Mouse (Mus musculus): Measurements from ENCODE around the gene Dnaja1. TPM values are rescaled to one million over a fixed set of nuclear protein-coding genes. Genes with fewer than 3 reads are reported as not detected.

The Dnaja1 gene
- 469 and 481 TPM in 2 replicates for polyA plus RNA-seq (2015; fragmentation: Nextera tagmentation; extraction: Ambion mirVana)

DNA sequence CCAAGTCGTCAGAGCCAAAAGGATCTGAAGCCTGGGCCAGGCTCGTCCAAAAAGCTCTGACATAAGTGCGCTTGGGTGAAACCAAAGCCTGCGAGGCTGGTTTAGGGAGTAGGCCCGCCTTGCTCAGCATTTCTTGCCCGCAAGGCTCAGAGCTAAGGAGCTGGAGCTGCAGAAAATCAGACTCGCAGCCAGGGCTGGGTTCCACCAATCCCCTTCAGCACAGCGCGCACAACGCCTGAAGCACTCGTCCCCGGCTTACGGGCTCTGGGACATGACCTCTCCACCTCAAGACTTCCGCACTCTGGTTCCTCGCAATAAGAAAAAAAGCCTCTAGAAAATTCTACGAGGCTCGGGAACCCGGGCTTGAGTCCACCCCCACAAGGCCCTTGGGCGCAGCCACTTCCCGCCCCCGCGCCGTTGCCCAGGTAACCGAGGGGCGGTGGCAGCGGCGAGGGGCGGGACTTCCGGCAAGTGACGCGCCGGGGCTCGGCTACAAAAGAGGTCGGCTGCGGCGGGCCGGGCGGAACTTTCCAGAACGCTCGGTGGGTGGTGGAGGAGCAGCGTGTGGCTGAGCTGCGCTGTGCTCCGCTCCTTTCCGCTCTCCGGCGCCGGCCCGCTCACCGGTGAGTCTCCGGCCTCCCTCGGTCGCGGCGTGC lies at the start of gene Dnaja1:
TSS of gene Dnaja1 (plus strand) at position 140 of the 656 bp plus-strand sequence.
- Histone ChIP-seq H3K27ac (ENCODE audit: low read length) (peak within 1 kb of the TSS; percentile 99), H3K4me2 (replicated peaks; ENCODE audit: low read depth, low read length) (peak within 1 kb of the TSS; percentile 79), H3K36me3 (ENCODE audit: insufficient read depth, low read length) (peaks cover 14% of the 10 kb centered on the region), H3K4me1 (ENCODE audit: insufficient read depth, low read length) (peaks cover 29% of the 10 kb centered on the region), H3K27me3 (ENCODE audit: insufficient read depth, low read length) (no peaks in the 10 kb centered on the region), H3K4me3 (ENCODE audit: low read length) (peak within 1 kb of the TSS; percentile 83), H3K9ac (replicated peaks; ENCODE audit: low read length) (peak within 1 kb of the TSS; percentile 92), H3K9me3 (ENCODE audit: low read length) (no peaks in the 10 kb centered on the region)
- 0% methylated on average over 47 of the region's 54 CpGs for WGBS
- peak; percentile 95 for ATAC-seq (ENCODE audit: low FRiP score, low TSS enrichment)

DNA sequence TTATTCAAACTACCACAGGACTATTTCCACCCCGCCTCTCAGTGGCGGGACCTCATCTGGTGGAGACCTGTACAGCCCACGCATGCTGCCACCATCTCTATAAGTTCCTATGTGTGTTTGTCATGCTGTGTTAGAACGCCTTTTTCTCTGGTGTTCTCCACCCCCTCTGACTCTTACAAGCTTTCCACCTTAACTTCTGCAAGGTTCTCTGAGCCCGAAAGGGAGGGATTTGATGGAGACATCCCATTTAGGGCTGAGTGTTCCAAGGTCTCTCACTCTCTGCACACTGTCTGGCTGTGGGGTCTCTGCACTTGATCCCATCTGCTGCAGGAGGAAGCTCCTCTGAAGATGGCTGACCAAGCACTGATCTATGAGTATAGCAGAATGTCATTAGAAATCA lies 48.4 kb upstream of the Dnaja1 start:
- H3K27me3 ChIP-seq (ENCODE audit: insufficient read depth, low read length): no peaks in the 10 kb centered on the region
- no peaks in the 10 kb centered on the region for H3K9me3 ChIP-seq (ENCODE audit: low read length)
- WGBS: 92% methylated on average over 5 of the region's 5 CpGs
- H3K9ac ChIP-seq (replicated peaks; ENCODE audit: low read length): no peak overlapping the region
- H3K4me3 ChIP-seq (ENCODE audit: low read length): no peak overlapping the region
- H3K36me3 ChIP-seq (ENCODE audit: insufficient read depth, low read length): no peaks in the 10 kb centered on the region
- no peak overlapping the region for H3K27ac ChIP-seq (ENCODE audit: low read length)
- no peak overlapping the region for H3K4me2 ChIP-seq (replicated peaks; ENCODE audit: low read depth, low read length)
- H3K4me1 ChIP-seq (ENCODE audit: insufficient read depth, low read length): peaks cover 2% of the 10 kb centered on the region; the same call in 1 of the 2 replicates
- ATAC-seq (ENCODE audit: low FRiP score, low TSS enrichment): no peak

DNA sequence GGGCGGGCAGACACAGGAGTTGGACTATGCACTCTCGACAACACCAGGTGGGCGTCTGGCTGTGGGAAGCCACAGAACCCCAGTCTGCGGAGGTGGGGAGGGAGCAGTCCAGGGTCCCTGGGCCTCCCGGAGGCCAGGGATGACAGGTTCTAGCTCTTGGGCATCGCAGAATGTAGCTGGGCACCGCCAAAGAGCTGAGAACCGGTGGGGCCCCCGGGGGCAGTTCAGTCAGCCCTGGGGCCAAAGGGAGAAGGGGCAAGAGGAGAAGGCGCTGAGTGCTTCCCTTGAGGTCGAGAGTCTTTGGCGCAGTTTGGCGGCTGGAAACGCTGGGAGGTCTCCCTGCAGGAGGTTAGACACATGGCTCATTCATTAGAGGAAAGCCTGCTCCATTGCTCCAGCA lies 45.6 kb upstream of the Dnaja1 start:
- 27% methylated on average over 14 of the region's 14 CpGs for WGBS
- peak overlapping the region; percentile 23; the same call in 1 of the 2 replicates for H3K4me2 ChIP-seq (replicated peaks; ENCODE audit: low read depth, low read length)
- no peaks in the 10 kb centered on the region for H3K36me3 ChIP-seq (ENCODE audit: insufficient read depth, low read length)
- H3K4me1 ChIP-seq (ENCODE audit: insufficient read depth, low read length): peaks cover 2% of the 10 kb centered on the region; the same call in 1 of the 2 replicates
- ATAC-seq (ENCODE audit: low FRiP score, low TSS enrichment): peak; percentile 46; the same call in 1 of the 2 replicates
- H3K9me3 ChIP-seq (ENCODE audit: low read length): no peaks in the 10 kb centered on the region
- no peaks in the 10 kb centered on the region for H3K27me3 ChIP-seq (ENCODE audit: insufficient read depth, low read length)
- no peak overlapping the region for H3K27ac ChIP-seq (ENCODE audit: low read length)
- no peak overlapping the region for H3K4me3 ChIP-seq (ENCODE audit: low read length)
- H3K9ac ChIP-seq (replicated peaks; ENCODE audit: low read length): no peak overlapping the region

DNA sequence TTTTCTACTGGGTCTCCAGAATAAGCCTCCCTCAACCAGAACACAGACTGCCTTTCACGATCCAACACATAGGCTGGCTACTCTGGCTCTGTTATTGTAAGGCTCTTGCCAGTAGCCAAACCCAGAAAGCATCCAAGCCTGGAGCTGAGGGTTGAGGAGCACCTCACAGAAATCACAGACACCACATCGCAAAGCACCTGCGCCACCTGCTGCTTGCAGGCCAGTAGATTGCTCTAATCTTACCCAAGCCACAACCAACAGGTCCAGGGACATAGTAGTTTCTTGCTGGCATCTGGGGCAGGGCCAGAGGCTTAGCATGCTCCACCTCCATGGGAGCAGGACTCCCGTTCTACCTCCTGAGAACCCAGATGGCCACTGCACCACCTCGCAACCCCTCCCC lies 44.8 kb upstream of the Dnaja1 start:
- Histone ChIP-seq H3K9ac (replicated peaks; ENCODE audit: low read length) (no peak overlapping the region), H3K27ac (ENCODE audit: low read length) (no peak overlapping the region), H3K9me3 (ENCODE audit: low read length) (no peaks in the 10 kb centered on the region), H3K4me2 (replicated peaks; ENCODE audit: low read depth, low read length) (no peak overlapping the region), H3K4me1 (ENCODE audit: insufficient read depth, low read length) (peaks cover 2% of the 10 kb centered on the region; the same call in 1 of the 2 replicates), H3K27me3 (ENCODE audit: insufficient read depth, low read length) (no peaks in the 10 kb centered on the region), H3K36me3 (ENCODE audit: insufficient read depth, low read length) (no peaks in the 10 kb centered on the region), H3K4me3 (ENCODE audit: low read length) (no peak overlapping the region)
- 43% methylated on average over 5 of the region's 5 CpGs for WGBS
- ATAC-seq (ENCODE audit: low FRiP score, low TSS enrichment): no peak

DNA sequence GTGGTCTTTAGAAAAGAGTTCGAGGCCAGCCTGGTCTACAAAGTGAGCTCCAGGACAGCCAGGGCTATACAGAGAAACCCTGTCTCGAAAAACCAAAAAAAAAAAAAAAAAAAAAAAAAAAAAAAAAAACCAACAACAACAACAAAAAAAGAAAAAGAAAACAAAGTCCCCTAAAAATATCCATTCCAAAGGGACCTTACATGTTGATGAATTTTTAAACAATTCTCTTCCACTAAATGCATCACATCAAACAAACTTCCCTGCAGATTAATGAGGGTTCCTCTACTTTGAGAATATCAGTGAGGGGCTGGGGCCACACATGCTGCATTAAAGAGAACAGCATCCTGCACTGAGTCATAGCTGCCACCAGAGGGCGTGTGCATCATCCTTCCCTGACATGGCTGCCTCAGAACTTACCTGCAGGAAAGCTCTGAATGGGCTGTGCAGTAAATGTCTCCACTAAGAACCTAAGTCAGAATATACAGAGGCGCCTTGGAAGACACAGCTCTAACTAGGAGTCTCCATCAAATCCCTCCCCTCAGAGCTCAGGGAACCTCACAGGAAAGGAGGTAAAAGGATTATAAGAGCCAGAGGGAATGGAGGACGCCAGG lies 41.6 kb upstream of the Dnaja1 start:
- no peak overlapping the region for H3K4me2 ChIP-seq (replicated peaks; ENCODE audit: low read depth, low read length)
- no peak overlapping the region for H3K9ac ChIP-seq (replicated peaks; ENCODE audit: low read length)
- H3K4me1 ChIP-seq (ENCODE audit: insufficient read depth, low read length): peaks cover 2% of the 10 kb centered on the region; the same call in 1 of the 2 replicates
- H3K27me3 ChIP-seq (ENCODE audit: insufficient read depth, low read length): no peaks in the 10 kb centered on the region
- no peaks in the 10 kb centered on the region for H3K9me3 ChIP-seq (ENCODE audit: low read length)
- H3K4me3 ChIP-seq (ENCODE audit: low read length): no peak overlapping the region
- 0 out of 2 replicates have a peak, but pooled peaks cover 3% of the 10 kb centered on the region for H3K36me3 ChIP-seq (ENCODE audit: insufficient read depth, low read length)
- H3K27ac ChIP-seq (ENCODE audit: low read length): no peak overlapping the region
- peak; percentile 44; the same call in 1 of the 2 replicates for ATAC-seq (ENCODE audit: low FRiP score, low TSS enrichment)
- 49% methylated on average over 5 of the region's 5 CpGs for WGBS

DNA sequence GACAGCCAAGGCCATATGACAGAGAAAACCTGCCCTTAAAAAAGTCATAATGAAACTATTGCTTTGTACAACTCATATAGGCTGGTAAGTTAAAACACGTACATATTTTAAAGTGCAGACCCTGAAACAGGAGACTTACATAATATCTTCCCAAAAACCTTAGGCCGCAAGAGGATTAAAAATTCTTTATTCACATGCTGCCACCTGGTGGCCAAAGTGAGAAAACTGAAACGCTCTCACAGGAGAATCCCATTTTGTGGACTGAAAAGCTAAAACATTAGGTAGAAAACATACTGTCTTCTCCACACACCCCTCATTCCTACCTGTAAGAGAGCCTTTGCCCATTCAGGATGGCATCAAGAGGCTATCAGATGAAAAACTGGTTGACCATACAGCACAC lies 40.0 kb upstream of the Dnaja1 start:
- Histone ChIP-seq H3K4me1 (ENCODE audit: insufficient read depth, low read length) (no peaks in the 10 kb centered on the region), H3K27ac (ENCODE audit: low read length) (no peak overlapping the region), H3K4me3 (ENCODE audit: low read length) (no peak overlapping the region), H3K36me3 (ENCODE audit: insufficient read depth, low read length) (peaks cover 15% of the 10 kb centered on the region), H3K27me3 (ENCODE audit: insufficient read depth, low read length) (no peaks in the 10 kb centered on the region), H3K9ac (replicated peaks; ENCODE audit: low read length) (no peak overlapping the region), H3K9me3 (ENCODE audit: low read length) (no peaks in the 10 kb centered on the region), H3K4me2 (replicated peaks; ENCODE audit: low read depth, low read length) (no peak overlapping the region)
- WGBS: 15% methylated on average over 3 of the region's 3 CpGs
- no peak for ATAC-seq (ENCODE audit: low FRiP score, low TSS enrichment)

DNA sequence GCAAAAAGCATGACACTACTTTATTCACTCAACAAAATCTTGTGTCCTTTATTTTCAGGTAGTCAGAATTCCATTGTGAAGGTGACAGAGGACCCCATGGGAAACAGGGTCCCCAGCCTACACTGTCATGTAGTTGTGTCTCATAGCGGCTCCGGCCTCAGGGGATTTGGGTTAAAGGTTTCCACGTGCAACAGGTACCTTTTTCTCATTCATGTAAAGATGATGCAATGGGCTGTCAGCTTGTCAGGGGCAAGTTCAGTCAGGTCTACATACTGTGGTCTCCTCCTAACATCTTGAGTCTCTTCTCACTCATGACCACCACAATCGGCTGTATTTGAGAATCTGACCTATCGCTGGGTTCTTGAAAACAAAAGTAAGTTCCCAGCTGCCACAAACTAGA lies 39.6 kb upstream of the Dnaja1 start:
- no peak overlapping the region for H3K4me2 ChIP-seq (replicated peaks; ENCODE audit: low read depth, low read length)
- no peak overlapping the region for H3K9ac ChIP-seq (replicated peaks; ENCODE audit: low read length)
- WGBS: 89% methylated on average over 5 of the region's 5 CpGs
- H3K4me1 ChIP-seq (ENCODE audit: insufficient read depth, low read length): no peaks in the 10 kb centered on the region
- no peak for ATAC-seq (ENCODE audit: low FRiP score, low TSS enrichment)
- no peak overlapping the region for H3K27ac ChIP-seq (ENCODE audit: low read length)
- peaks cover 17% of the 10 kb centered on the region for H3K36me3 ChIP-seq (ENCODE audit: insufficient read depth, low read length)
- H3K27me3 ChIP-seq (ENCODE audit: insufficient read depth, low read length): no peaks in the 10 kb centered on the region
- no peaks in the 10 kb centered on the region for H3K9me3 ChIP-seq (ENCODE audit: low read length)
- H3K4me3 ChIP-seq (ENCODE audit: low read length): no peak overlapping the region

DNA sequence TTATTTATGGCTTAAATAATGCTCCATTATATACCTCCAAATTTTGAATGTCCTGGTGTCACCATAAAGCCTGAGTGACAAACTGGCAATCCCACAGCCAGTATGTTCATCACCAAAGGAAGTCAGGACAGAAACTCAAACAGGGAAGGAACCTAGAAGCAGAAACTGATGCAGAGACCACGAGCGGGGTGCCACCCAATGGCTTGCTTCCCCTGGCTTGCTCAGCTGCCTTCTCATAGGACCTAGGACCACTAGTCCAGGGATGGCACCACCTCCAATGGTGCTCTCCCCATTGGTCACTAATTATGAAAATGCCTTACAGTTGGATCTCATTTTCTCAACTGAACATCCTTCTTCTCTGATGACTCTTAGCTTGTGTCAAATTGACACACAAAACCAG lies 38.6 kb upstream of the Dnaja1 start:
- Histone ChIP-seq H3K36me3 (ENCODE audit: insufficient read depth, low read length) (peaks cover 21% of the 10 kb centered on the region), H3K4me3 (ENCODE audit: low read length) (no peak overlapping the region), H3K27ac (ENCODE audit: low read length) (no peak overlapping the region), H3K9me3 (ENCODE audit: low read length) (no peaks in the 10 kb centered on the region), H3K4me1 (ENCODE audit: insufficient read depth, low read length) (no peaks in the 10 kb centered on the region), H3K27me3 (ENCODE audit: insufficient read depth, low read length) (no peaks in the 10 kb centered on the region), H3K4me2 (replicated peaks; ENCODE audit: low read depth, low read length) (no peak overlapping the region), H3K9ac (replicated peaks; ENCODE audit: low read length) (no peak overlapping the region)
- no peak for ATAC-seq (ENCODE audit: low FRiP score, low TSS enrichment)
- 84% methylated on average over 2 of the region's 2 CpGs for WGBS

DNA sequence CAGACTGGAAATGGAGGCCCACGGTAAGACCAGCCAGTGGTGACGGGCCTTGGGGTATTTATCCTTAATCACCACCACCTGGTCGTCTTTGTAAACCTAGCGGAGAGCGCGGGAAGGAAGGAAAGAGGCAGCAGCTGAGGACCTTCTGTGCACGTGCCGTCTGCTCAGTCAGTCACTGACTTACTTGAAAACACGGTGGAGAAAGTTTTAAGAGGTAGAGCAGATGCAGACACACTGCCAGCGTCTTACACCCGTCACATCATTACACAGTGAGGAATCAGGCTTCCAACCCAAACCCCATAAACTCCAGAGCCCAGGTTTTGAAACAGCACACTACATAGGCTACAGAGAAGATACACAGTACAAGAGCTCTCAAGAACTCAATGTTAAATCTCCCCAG lies 30.9 kb upstream of the Dnaja1 start:
- no peaks in the 10 kb centered on the region for H3K27me3 ChIP-seq (ENCODE audit: insufficient read depth, low read length)
- no peaks in the 10 kb centered on the region for H3K9me3 ChIP-seq (ENCODE audit: low read length)
- peaks cover 45% of the 10 kb centered on the region for H3K36me3 ChIP-seq (ENCODE audit: insufficient read depth, low read length)
- H3K4me2 ChIP-seq (replicated peaks; ENCODE audit: low read depth, low read length): no peak overlapping the region
- H3K4me1 ChIP-seq (ENCODE audit: insufficient read depth, low read length): no peaks in the 10 kb centered on the region
- H3K27ac ChIP-seq (ENCODE audit: low read length): no peak overlapping the region
- 87% methylated on average over 11 of the region's 11 CpGs for WGBS
- no peak overlapping the region for H3K4me3 ChIP-seq (ENCODE audit: low read length)
- H3K9ac ChIP-seq (replicated peaks; ENCODE audit: low read length): no peak overlapping the region
- ATAC-seq (ENCODE audit: low FRiP score, low TSS enrichment): no peak

DNA sequence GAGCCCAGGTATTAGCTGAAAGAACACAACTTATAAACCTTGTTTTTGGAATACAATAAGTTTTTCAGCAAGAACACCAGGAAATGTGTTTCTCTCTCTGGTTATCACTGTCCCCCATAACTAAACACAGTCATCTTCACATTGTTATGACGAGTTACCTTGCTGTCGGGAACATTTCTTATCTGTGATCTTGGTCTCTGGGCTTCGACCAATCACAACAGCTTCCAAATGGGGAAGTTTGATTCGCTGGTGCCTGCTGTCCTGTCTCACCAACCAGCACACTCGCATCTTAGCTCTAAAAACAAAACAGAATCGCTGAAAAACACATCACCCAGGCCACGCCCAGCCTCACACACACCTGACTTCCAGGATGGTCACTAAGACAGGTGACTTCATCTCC lies 24.9 kb upstream of the Dnaja1 start:
- no peaks in the 10 kb centered on the region for H3K9me3 ChIP-seq (ENCODE audit: low read length)
- 80% methylated on average over 7 of the region's 7 CpGs for WGBS
- ATAC-seq (ENCODE audit: low FRiP score, low TSS enrichment): no peak
- no peaks in the 10 kb centered on the region for H3K27me3 ChIP-seq (ENCODE audit: insufficient read depth, low read length)
- H3K36me3 ChIP-seq (ENCODE audit: insufficient read depth, low read length): peaks cover 27% of the 10 kb centered on the region
- no peak overlapping the region for H3K4me2 ChIP-seq (replicated peaks; ENCODE audit: low read depth, low read length)
- peaks cover 7% of the 10 kb centered on the region for H3K4me1 ChIP-seq (ENCODE audit: insufficient read depth, low read length)
- H3K9ac ChIP-seq (replicated peaks; ENCODE audit: low read length): no peak overlapping the region
- H3K4me3 ChIP-seq (ENCODE audit: low read length): no peak overlapping the region
- H3K27ac ChIP-seq (ENCODE audit: low read length): no peak overlapping the region
